Mouse (Mus musculus) testis, adult 2 months (tissue): Measurements from ENCODE around the gene Zmat1. TPM values are rescaled to one million over a fixed set of nuclear protein-coding genes. Genes with fewer than 3 reads are reported as not detected.

Experiments
- H3K27ac ChIP-seq: fragments of 200-500 bp; 2 replicates; pipeline ENCODE4 v1.5.1; 2012; ENCODE audit warnings: low read depth, low read length; ENCODE audit not compliant: control insufficient read depth, insufficient read depth
- H3K27me3 ChIP-seq: fragments of 200-500 bp; 2 replicates; pipeline ENCODE4 v1.6.1; 2012; ENCODE audit warnings: mild to moderate bottlenecking, low read length, moderate library complexity; ENCODE audit not compliant: control insufficient read depth, insufficient read depth
- H3K36me3 ChIP-seq: fragments of 200-500 bp; 2 replicates; pipeline ENCODE4 v1.6.1; 2012; ENCODE audit warnings: mild to moderate bottlenecking, low read length; ENCODE audit not compliant: control insufficient read depth, insufficient read depth
- H3K4me1 ChIP-seq: fragments of 200-500 bp; 2 replicates; pipeline ENCODE4 v1.6.1; 2012; ENCODE audit warnings: low read length; ENCODE audit not compliant: control insufficient read depth, insufficient read depth
- H3K4me3 ChIP-seq: fragments of 200-500 bp; 2 replicates; pipeline ENCODE4 v1.5.1; 2012; ENCODE audit warnings: low read depth, mild to moderate bottlenecking, low read length, moderate library complexity, mixed read lengths; ENCODE audit not compliant: control insufficient read depth
- CTCF ChIP-seq: fragments of 200-500 bp; IDR thresholded peaks from 2 replicates; pipeline ENCODE4 v1.5.1; 2012; ENCODE audit warnings: low read depth, mild to moderate bottlenecking, inconsistent platforms, low read length, moderate library complexity; ENCODE audit not compliant: control insufficient read depth, insufficient read depth, insufficient replicate concordance
- POLR2A ChIP-seq: fragments of 200-500 bp; IDR thresholded peaks from 2 replicates; pipeline ENCODE4 v1.6.1; 2012; ENCODE audit warnings: low read depth, mild to moderate bottlenecking, inconsistent platforms, low read length, moderate library complexity; ENCODE audit not compliant: control insufficient read depth
- polyA plus RNA-seq: library from polyadenylated mRNA; depleted of rRNA; stranded (reverse); fragments of >200 nt; gene quantifications from 2 replicates; pipeline ENCODE4 v1.2.3, GENCODE M21; 2012; rRNA removed

The Zmat1 gene
- polyA plus RNA-seq, 1 experiment: 1.2 TPM

DNA sequence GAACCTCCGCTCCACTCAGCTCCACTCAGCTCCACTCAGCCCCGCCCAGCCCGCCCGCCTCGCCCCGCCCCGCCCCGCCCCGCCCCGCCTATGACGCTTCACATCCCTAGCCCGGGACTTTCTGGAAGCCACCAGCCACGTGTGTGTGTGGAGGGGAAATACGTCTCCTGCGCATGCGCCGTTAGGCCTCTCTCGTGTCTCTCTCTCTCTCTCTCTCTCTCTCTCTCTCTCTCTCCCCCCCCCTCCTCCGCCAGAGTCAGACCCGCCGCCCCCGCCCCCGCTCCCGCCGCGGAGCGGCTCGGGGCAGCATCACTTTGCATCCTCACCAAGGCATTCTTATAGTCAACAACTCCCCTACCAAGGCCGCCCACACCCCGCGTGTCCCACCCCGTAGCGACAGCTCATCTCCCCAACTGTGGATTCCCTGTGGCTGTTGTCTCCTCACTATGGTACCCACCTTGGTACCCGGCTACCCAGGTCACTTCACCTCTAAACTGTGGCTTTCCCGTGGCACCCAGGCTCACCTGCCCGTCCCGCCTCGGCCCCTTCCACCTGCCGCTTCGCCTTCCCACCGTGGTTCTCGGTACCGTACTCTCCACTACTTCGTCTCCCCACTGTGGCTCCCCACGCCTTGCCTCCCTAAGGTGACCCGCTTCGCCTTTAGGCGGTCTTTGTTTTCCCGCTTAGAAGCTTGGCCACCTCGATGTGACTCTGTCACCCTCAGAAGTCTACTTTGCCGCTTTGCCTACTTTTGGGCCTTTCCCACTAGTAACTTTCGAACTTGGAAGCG is 45.5 kb downstream of the Zmat1 start:
- TF ChIP-seq POLR2A (peak; percentile 36; the same call in 1 of the 2 replicates), CTCF (no peak)
- Histone ChIP-seq H3K4me1 (no peaks in the 10 kb centered on the region), H3K36me3 (no peaks in the 10 kb centered on the region), H3K27ac (peak overlapping the region; percentile 97), H3K4me3 (peak overlapping the region; percentile 93), H3K27me3 (no peaks in the 10 kb centered on the region)

- Histone ChIP-seq H3K27ac (no peak overlapping the region), H3K4me1 (no peaks in the 10 kb centered on the region), H3K4me3 (no peak overlapping the region), H3K36me3 (no peaks in the 10 kb centered on the region), H3K27me3 (no peaks in the 10 kb centered on the region)
- TF ChIP-seq POLR2A (no peak), CTCF (no peak)
Observed at GRCm38 (mm10) chrX:134930361-134930760, 78.6 kb downstream of the Zmat1 start.

- no peak for TF ChIP-seq CTCF
- TF ChIP-seq POLR2A: no peak
Observed at GRCm38 (mm10) chrX:134929927-134930326, 79.1 kb downstream of the Zmat1 start.

DNA sequence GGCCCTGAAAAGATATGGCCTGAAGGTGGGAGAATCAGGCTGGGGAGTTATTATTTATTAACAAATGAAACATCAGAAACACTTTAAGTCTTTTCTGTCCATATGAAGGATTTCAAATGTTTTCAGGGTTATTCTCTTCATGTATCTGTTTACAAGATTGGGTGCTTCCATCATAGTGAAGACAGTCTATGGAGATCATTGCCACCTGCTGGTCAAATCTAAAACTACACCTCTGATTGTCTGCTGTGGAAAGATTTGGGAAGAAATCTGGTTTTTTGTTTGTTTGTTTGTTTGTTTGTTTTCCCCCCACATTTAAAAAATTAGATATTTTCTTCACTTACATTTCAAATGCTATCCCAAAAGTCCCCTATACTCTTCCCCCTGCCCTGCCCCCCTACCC is 84.0 kb downstream of the Zmat1 start:
- Histone ChIP-seq H3K4me1 (no peaks in the 10 kb centered on the region), H3K4me3 (no peak overlapping the region), H3K27me3 (no peaks in the 10 kb centered on the region), H3K27ac (no peak overlapping the region), H3K36me3 (no peaks in the 10 kb centered on the region)
- TF ChIP-seq CTCF (no peak), POLR2A (no peak)

More at GRCm38 (mm10) chrX:134929927-134930326, 79.1 kb downstream of the Zmat1 start:
- H3K27ac ChIP-seq: no peak overlapping the region
- no peaks in the 10 kb centered on the region for H3K27me3 ChIP-seq
- H3K4me3 ChIP-seq: no peak overlapping the region
- no peaks in the 10 kb centered on the region for H3K36me3 ChIP-seq
- no peaks in the 10 kb centered on the region for H3K4me1 ChIP-seq

DNA sequence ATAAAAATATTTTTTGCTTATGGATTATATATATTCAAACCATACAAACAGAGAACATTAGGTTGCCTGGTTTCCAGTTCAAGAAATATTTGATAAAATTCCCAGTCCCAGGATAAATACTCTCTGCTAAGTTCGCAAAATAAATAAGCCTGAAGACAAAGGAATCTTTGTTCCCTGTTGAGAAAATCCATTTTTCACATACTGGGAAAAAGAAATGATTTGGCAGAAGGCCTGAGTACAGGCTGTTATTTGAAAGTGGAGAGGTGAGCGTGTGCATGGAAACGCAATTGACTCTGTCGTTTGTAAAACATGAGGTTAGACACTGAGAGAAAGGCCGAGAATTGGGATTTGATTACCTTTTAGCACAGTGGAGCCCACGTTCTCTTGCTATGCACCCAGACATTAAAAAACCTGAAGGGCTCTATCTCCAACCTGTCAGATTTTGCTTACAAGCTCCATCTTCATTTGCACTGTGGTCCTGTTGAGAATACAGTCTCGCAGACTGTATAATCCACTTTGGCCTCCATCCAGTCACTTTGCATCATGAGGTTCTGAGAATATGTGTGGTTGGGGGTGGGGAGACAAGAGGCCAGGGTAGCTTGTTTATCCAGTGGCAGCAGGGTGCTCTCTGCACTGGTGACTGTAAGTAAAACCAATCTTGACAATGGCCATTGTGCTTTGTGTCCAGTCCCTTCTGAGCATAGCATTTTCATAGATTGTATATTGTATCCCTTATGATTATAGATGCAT is 85.2 kb downstream of the Zmat1 start:
- no peak for TF ChIP-seq POLR2A
- Histone ChIP-seq H3K4me1 (no peaks in the 10 kb centered on the region), H3K36me3 (no peaks in the 10 kb centered on the region), H3K4me3 (no peak overlapping the region), H3K27ac (no peak overlapping the region), H3K27me3 (no peaks in the 10 kb centered on the region)

Other genes with a start within 250 kb of the Zmat1 start
- 2.5 and 3.3 TPM in 2 replicates for gene Armcx2, start 200.0 kb downstream of the Zmat1 start, polyA plus RNA-seq
- 5.2 and 7.9 TPM in 2 replicates for gene Nxf2, start 44.5 kb downstream of the Zmat1 start, polyA plus RNA-seq
- 2.0 and 2.6 TPM in 2 replicates for gene Gm15023, start 168.4 kb upstream of the Zmat1 start, polyA plus RNA-seq
- not detected in 2 replicates for gene Tceal6, start 201.5 kb upstream of the Zmat1 start, polyA plus RNA-seq